Mouse (Mus musculus) cerebellum, adult 18-20 months (tissue): ENCODE measurements around the gene Pkp2.
"Not testable (repeated sequence)": the region's sequence is repeated elsewhere in the genome, so short reads cannot be mapped to it uniquely, and the experiment has no call there.

Experiments
- DNase-seq, 2 experiments: peaks; one replicate each; pipeline ENCODE4 v3.0.0; 2021

The Pkp2 gene

DNA sequence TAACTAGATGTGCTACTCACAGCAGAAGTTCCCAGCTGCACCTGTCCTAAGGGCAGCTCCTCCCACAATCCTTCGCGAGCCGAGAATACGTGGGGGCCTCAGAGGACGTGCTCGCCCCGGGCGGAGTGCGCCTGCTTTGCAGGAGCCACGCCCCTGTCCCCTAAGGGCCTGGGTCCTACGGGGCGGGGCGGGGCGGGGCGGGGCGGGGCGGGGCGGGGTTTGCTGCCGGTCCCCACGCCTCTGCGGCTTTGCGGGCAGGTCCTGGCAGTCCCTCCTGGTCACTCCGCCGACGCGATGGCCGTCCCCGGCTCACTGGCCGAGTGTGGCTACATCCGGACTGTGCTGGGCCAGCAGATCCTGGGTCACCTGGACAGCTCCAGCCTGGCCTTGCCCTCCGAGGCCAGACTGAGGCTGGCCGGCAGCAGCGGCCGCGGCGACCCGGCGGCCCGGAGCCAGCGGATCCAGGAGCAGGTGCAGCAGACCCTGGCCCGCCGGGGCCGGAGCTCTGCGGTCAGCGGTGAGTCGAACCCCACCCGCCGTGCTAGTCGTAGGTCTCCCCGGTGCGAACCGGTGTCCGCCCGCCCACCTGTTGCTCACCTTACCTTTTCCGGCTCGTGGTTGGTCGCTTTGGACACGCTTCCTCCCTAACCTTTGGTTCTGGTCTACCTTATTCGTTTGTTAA is at the start of gene Pkp2:
Gene Pkp2, plus strand, starts transcription at position 240 of the 682 bp plus-strand sequence.
- DNase-seq: peak; percentile 57 to 62

DNA sequence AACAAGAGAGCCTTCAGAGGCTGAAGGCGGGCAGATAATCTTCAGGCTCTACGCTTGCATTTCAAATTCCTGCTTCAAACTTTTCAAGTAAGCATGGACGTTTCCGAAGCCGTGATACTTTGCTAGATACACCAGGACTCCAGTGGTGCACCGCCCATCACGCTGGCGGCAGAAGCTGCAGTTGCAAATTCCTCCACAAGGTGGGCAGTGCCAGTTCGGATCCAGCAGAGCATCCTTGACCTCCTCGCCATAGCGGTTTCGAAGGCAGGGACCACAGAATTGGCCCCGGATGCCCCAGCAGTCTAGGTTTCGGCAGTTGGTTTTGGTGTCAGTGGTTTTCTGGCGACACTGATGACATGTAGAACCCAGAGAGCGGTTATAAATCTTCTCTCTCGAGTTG is 15.7 kb upstream of the Pkp2 start:
- DNase-seq: no peak

- peak; percentile 9 to 23 for DNase-seq
Observed at GRCm38 (mm10) chr16:16201991-16202390, 11.1 kb upstream of the Pkp2 start.

DNA sequence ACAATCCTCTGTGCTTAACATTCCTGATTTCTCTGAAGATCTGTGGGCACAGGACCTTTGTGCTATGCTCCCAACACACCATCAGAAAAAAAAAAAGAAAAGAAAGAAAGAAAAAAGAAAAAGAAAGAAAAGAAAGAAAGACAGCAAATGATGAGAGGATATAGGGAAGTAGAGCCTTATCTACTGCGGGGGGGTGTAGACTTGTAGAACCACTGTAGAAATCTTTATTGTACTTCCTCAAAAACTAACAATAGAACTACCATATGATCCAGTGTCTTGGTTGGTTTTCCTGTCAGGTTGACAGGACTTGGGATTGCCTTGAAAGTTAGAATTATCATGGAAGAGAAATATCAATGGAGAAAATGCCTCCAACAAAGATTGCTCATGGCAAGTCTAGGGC is 8.5 kb upstream of the Pkp2 start:
- no peak for DNase-seq

- DNase-seq: no peak
Observed at GRCm38 (mm10) chr16:16212723-16213078, 417 bp upstream of the Pkp2 start.

DNA sequence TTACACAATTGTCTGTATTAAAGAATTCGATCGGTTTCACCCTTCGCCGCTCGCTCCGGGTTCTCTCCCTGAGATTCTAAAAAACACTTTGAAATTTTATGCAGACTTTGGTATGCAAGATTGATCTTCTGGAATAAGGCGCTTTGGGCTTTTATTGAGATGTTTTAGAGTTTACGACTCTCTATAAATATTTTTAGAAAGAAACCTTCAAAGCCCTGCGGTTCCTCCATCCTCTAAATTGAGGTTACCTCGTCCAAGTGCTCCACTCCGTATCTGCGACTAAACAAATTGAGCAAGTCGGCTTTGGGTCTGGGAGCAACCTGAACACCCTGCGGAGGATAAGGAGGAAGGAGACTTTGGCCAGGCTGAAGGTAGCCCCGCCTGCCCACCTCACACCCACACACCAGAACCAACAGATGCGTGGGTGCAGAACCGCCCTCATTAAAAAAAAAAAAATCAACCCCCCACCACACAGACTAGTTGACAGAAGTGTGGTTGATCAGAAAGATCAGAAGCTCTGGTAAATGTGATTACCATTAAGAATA is 715 bp downstream of the Pkp2 start:
- no peak for DNase-seq

GRCm38 (mm10) chr16:16215645-16216387 is 2.7 kb downstream of the Pkp2 start:
- no peak for DNase-seq

DNA sequence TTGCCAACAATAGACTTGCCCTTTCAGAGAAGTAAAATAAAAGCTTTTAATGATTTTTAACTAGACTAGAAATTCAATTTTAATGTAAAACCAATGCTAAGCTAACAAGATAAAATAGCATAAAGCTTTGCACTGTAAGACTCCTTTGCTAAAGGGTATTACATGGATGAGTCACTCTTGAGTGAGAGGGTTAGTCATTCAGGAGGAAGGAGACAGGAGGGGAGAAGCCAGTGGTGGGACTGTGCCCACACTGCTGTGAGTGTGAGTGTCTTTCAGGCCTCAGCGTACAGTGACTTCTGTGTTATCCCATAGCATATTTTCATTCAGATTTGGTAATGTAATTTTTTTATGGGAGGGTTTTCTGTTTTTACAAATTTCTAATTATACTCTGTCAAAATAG is 3.8 kb downstream of the Pkp2 start:
- no peak for DNase-seq

GRCm38 (mm10) chr16:16219835-16220234 is 6.7 kb downstream of the Pkp2 start:
- DNase-seq: no peak

DNA sequence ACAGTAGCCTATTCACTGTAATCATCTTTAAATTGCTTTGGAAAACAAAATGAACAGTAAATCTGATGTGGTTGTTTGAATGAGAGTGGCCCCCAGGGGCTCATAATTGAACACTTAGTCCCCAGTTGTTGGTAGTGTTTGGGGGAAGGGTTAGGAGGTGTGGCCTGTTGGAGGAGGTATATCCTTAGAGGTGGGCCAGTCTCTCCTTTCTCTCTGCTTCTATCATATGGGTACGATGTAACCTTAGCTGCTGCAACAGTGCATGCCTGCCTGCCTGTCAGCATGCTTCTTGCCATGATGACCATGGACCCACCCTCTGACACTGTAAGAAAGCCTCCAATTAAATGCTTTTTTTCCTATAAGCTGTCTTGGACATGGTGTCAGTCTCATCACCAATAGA is 9.5 kb downstream of the Pkp2 start:
- DNase-seq: no peak

- DNase-seq: no peak
Observed at GRCm38 (mm10) chr16:16224506-16224924, 11.4 kb downstream of the Pkp2 start.

DNA sequence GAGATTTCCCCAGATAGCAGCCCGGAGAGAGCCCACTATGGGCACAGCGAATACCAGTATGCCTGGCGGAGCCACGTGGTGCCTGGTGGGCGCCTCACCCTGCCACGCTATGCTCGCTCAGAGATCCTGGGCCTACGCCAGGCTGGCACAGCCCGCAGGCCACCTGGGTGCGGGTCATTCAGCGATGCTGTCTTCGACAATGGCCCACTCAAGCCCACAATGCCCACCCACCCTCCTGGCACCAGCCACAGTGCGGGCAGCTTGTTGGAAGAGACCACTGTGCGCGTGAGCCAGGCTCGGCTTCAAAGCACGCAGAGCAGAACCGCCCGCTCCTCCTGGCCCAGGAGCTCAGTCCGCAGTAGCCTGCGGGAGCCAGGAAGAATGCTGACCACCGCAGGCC is 12.7 kb downstream of the Pkp2 start:
- peak in 1 of 2 experiments; percentile 23 for DNase-seq

DNA sequence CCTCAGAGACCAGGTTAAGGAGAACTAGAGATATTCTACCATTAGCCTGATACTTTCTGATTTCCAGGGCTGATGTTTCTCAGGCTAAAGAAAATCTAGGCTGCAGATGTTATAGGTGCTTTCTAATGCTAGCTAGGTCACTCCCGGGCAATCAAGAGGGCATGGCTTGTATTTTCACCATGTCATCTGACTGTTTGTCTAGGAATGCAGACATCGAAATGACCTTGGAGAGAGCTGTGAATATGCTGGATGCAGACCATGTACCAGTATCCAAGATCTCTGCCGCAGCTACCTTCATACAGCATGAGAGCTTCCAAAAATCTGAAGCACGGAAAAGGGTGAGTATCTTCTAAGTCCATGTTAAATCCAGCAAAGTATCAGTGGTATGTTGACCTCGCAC is 17.3 kb downstream of the Pkp2 start:
- DNase-seq: no peak

DNA sequence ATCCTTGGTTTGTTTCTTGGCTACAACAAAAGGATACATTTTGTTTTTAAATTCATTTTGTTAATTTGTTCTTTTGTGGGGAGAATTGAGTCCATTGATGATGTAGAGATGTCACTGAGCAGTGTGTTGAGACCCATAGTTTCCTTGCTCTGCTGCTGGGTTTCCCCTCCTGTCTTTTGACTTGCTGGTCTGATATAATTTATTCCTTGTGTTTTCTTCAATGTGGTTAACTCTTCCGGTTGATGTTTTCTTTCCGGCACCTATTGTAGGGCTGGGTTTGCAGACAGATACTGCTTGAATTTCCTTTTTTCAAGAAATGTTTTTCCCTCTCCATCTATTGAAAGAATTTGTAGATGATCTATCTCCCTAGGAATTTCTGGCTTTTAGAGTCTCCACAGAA is 20.8 kb downstream of the Pkp2 start:
- DNase-seq: no peak

- not testable (repeated sequence) for DNase-seq
Observed at GRCm38 (mm10) chr16:16236681-16237080, 23.6 kb downstream of the Pkp2 start.

DNA sequence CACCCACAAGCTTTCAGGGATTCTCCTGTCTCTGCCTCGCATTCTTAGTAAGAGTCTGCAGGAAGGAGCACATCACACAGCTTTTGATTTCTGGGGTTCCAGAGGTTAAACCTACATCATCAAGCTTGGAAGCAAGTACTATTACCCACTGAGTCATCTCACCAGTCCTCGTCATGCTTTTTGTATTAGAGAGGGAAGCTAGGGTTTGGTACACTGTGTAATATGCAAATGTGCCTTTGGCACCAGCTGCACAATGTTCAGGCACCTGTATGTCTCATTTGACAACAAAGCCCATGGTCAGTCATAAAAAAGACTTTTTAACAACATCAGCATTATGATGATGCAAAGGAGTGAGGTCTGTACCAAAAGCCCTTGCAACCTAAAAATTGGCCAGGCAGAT is 25.2 kb downstream of the Pkp2 start:
- DNase-seq: no peak

DNA sequence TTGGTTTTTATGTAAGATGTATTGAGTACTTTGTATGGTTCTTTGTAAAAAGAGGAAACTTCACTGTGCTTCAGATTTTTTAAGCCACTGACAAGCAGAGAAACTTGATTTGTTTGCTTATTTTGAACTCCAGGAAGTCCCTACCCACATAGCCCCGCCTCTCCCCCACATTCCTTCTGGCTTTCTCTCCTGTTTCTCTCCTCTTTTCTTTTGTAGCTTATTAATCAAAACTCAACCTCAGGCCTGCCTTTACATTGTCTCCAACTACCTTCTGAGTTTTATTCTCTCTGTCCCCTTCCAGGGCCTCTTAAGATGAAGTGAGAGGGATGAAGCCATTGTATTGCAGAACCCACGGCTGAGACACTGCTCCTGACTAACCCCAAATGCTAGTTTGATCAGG is 31.6 kb downstream of the Pkp2 start:
- no peak for DNase-seq

DNA sequence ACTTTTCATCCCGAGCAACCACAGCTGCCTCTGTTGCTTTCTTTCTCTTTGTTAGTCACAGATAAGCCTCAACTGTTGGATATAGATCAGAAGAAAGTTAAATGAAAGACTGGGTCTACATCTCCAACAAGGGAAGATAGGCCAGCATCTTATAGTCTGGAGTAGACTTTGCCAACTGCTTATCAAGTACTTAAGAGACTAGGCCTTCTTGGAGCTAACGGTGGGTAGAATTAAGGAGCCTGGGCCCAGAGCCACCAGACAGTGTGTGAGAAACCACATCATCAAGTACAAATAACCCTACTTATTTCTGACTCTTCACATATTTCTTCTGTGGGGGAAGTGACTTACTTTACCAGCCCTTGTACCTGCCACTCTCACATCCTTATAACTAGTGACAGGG is 37.4 kb downstream of the Pkp2 start:
- no peak for DNase-seq

DNA sequence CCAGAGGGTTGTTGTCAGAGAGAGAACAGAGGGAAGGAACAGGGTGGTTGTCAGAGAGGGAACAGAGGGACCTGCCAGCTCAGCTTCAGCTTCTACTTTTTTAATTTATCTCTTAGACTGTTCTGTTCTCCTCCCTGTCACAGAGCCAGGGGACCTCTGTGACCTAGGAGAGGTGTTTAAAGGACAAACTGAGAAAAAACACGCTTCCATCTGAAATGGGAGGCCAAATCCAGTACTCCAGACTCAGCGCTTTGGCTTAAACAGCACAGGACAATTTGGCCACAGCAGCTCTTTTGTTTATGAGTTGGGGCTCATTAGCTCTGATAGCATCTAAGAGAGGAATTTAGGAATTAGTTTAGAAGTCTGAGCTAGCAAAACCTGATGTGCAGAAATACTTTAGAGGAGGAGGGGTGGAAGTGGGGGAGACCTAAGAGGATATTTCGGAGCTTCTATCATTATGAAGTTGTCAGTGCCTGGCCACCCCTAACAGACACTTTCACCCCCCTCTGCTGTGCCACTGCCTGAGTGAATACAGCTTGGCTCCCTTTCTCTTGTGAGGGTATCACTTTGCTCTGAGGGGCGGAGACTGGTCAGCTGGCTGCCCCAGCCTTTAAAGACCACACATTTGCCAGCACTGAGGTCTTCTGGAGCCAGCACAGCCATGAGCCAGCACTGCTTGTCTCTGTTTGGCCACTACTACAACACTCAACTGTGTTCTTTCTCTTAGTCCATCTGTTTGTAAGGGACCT is 40.4 kb downstream of the Pkp2 start:
- no peak for DNase-seq

DNA sequence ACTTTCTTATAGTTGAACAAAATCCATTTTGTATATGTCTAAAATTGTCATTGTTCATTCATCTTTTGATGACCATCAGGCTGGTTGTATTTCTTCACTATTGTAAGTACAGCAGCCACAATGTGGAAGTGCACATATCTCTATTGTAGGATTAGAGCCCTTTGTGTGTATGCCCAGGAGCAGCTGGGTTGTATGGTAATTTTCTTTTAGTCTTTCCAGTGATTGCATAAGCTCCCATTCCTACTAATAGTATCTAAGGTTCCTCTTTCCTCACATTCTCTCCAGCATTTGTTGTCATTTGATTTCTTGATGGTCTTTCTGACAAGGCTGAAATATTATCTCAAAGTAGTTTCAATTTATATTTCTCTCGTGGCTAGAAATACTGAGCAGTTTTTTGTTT is 42.1 kb downstream of the Pkp2 start:
- no peak for DNase-seq

DNA sequence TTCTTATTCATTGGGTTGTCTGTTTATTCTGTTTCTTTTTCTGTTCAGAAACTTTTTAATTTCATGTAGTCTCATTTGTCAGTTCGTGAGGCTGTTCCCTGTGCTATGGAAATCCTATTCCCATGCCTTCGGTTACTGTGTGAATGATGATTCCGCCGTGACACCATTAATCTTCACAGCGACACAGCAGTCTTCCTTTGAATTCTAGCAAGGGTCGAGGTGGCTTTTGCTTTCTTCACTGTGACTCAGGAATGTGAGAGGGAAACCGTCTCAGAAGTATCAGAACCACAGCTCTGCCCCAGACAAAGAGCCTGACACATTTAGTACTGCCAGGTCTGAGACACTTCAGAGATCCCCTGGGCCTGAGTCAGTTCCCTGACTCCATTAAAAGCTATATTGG is 42.8 kb downstream of the Pkp2 start:
- DNase-seq: no peak

DNA sequence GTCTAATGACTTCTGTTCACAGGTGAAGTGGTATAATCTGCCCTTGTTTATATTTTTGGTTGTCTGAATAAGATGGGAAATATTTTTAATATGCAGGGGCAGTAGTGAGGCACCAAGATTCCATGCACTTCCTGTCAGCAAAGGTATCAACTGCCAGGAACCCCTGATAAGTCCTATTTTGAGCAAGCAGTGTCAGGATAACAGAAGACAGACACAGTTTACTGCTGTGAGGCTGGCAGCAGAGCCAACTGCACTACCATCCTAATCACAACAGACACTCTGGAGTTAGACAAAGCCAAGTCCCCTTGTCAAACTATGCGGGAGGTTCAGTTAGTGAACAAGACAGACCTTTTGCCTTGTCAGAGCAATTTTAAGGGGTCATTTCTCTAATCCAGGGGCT is 43.6 kb downstream of the Pkp2 start:
- no peak for DNase-seq

DNA sequence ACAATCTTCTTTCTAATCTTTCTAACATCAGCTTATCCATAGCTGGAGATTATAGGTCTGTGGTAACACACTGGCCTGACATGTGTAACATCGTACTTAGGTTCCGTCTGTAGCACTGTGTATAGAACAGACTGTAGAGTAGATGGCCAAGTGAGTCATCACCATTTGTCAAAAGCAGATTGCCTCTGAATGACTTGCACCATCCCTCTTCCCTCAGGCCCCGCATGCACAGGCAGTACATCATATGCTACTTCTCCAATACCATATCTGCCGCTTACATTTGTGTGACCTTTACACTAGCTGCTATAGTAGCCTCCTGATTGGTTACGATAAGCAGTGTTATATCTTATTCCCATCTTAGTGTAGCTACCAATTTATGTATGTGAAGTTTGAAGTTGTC is 47.8 kb downstream of the Pkp2 start:
- DNase-seq: no peak

DNA sequence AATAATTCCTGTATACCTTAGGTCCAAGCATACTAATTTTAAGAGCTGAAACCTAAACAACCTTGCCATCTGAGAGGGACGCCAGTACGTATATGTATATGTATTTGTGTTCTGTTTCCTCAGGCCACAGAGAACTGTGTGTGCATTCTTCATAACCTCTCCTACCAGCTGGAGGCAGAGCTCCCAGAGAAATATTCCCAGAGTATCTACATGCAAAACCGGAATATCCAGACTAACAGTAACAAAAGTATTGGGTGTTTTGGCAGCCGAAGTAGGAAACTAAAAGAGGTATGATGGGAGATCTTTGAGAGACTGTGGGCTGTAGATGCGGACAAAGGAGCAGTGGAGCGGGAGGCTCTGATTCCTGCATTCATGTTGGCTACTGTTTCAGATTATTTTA is 48.4 kb downstream of the Pkp2 start:
- no peak for DNase-seq
